Mouse (Mus musculus) spleen, adult 2 months (tissue): ENCODE data around the gene Tenm3. TPM values are rescaled to one million over a fixed set of nuclear protein-coding genes. Genes with fewer than 3 reads are reported as not detected.

ENCODE experiments used
- DNase-seq, 2 experiments: peaks; one replicate each; pipeline versions ENCODE4 v3.0.0 to v3.0.0-alpha.2; 2012 to 2021; ENCODE audit warnings: low spot score in 2 of 2, low read depth in 1 of 2
- H3K27ac ChIP-seq: fragments of 200-500 bp; 2 replicates; pipeline ENCODE4 v1.5.1; 2012; ENCODE audit warnings: low read length, inconsistent platforms; ENCODE audit not compliant: insufficient read depth
- H3K27me3 ChIP-seq: fragments of 200-500 bp; 2 replicates; pipeline ENCODE4 v1.6.1; 2012; ENCODE audit warnings: mild to moderate bottlenecking, moderate library complexity, low read length, inconsistent platforms; ENCODE audit not compliant: control insufficient read depth, insufficient read depth
- H3K36me3 ChIP-seq: fragments of 200-500 bp; 2 replicates; pipeline ENCODE4 v1.6.1; 2012; ENCODE audit warnings: mild to moderate bottlenecking, low read length, inconsistent platforms; ENCODE audit not compliant: control insufficient read depth, insufficient read depth
- H3K4me1 ChIP-seq: fragments of 200-500 bp; 2 replicates; pipeline ENCODE4 v1.6.1; 2011; ENCODE audit warnings: inconsistent platforms; ENCODE audit not compliant: control insufficient read depth, insufficient read depth, insufficient read length
- H3K4me3 ChIP-seq: fragments of 200-500 bp; 2 replicates; pipeline ENCODE4 v1.5.1; 2011; ENCODE audit warnings: mild to moderate bottlenecking, inconsistent platforms; ENCODE audit not compliant: insufficient read depth, insufficient read length; ENCODE audit errors: extremely low read depth
- CTCF ChIP-seq: fragments of 200-500 bp; IDR thresholded peaks from 2 replicates; pipeline ENCODE4 v1.5.1; 2011; ENCODE audit warnings: mild to moderate bottlenecking, inconsistent platforms; ENCODE audit not compliant: insufficient read depth, insufficient read length, insufficient replicate concordance; ENCODE audit errors: extremely low read depth
- POLR2A ChIP-seq: fragments of 200-500 bp; IDR thresholded peaks from 2 replicates; pipeline ENCODE4 v1.6.1; 2011; ENCODE audit warnings: low read depth, low read length, inconsistent platforms
- WGBS: fragments of 180-500 bp; shearing (Covaris S2); methylation state at CpG from one replicate; pipeline ENCODE4 v1.1.7; 2018; 5-methylcytosine and 5-hydroxymethylcytosine counted together
- polyA plus RNA-seq: library from polyadenylated mRNA; depleted of rRNA; stranded (reverse); fragments of >200 nt; gene quantifications from 2 replicates; pipeline ENCODE4 v1.2.3, GENCODE M21; 2012

The Tenm3 gene
- polyA plus RNA-seq, 1 experiment = 0.48 TPM

DNA sequence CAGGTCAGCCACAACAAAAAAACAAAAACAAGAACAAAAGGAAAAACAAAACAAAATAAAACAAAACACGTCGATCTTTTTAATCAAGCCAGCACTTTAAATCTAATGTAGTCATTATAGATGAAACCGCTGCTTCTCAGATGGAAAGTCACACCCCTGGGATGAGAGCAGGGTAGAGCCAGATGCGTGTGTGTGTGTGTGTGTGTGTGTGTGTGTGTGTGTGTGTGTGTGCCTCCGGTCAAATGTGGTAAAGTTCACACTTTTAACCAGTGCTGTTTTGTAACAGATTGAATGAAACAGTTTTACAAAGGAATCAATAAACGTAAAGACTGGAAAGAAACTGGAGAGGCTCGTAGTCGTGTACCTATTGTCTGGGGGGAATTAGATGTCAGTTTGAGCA, 50.0 kb downstream of the Tenm3 start:
- H3K27ac ChIP-seq = no peak overlapping the region
- no peak for TF ChIP-seq CTCF
- no peak for TF ChIP-seq POLR2A
- WGBS = 88% methylated on average over 8 of the region's 8 CpGs
- DNase-seq = no peak
- H3K4me3 ChIP-seq = no peak overlapping the region
- no peaks in the 10 kb centered on the region for H3K27me3 ChIP-seq
- H3K36me3 ChIP-seq = no peaks in the 10 kb centered on the region
- no peaks in the 10 kb centered on the region for H3K4me1 ChIP-seq

- DNase-seq = no peak
- TF ChIP-seq CTCF = no peak
- TF ChIP-seq POLR2A = no peak
- WGBS = 85% methylated on average over 10 of the region's 10 CpGs
Observed at GRCm38 (mm10) chr8:48792587-48793326, 51.0 kb downstream of the Tenm3 start.

DNA sequence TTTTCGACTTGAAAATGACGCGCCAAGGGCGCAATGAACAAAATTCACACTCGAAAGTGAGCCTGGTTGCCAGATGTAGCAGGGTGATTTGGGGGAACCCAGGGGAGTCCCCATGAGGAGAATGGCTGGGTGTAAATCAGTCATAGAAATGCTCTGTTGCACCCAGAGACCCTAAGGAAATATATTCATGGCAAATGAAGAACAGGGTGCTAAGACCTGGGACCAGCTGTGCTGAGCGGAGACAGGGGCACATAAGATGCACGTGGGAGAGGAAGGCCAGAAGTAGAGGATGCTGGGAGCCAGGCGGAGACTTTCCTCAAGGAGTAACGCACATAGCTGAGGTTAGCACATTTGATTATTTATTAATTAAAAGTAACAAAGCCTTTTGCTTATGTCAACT, 60.4 kb downstream of the Tenm3 start:
- no peak overlapping the region for H3K4me3 ChIP-seq
- TF ChIP-seq POLR2A (no peak), CTCF (no peak)
- no peak for DNase-seq
- H3K27ac ChIP-seq = no peak overlapping the region
- 86% methylated on average over 9 of the region's 9 CpGs for WGBS
- H3K4me1 ChIP-seq = no peaks in the 10 kb centered on the region
- H3K36me3 ChIP-seq = no peaks in the 10 kb centered on the region
- H3K27me3 ChIP-seq = no peaks in the 10 kb centered on the region

More at GRCm38 (mm10) chr8:48792587-48793326, 51.0 kb downstream of the Tenm3 start:
- Histone ChIP-seq H3K27me3 (no peaks in the 10 kb centered on the region), H3K4me1 (no peaks in the 10 kb centered on the region), H3K4me3 (no peak overlapping the region), H3K27ac (no peak overlapping the region), H3K36me3 (no peaks in the 10 kb centered on the region)

- 84% methylated on average over 6 of the region's 6 CpGs for WGBS
- no peak for TF ChIP-seq CTCF
- no peak for TF ChIP-seq POLR2A
- no peaks in the 10 kb centered on the region for H3K27me3 ChIP-seq
- H3K4me3 ChIP-seq = no peak overlapping the region
- no peak overlapping the region for H3K27ac ChIP-seq
- H3K36me3 ChIP-seq = no peaks in the 10 kb centered on the region
- no peak for DNase-seq
- H3K4me1 ChIP-seq = no peaks in the 10 kb centered on the region
Observed at GRCm38 (mm10) chr8:48780628-48781027, 63.1 kb downstream of the Tenm3 start.

GRCm38 (mm10) chr8:48779194-48779593, 64.6 kb downstream of the Tenm3 start:
- no peak for DNase-seq
- H3K36me3 ChIP-seq = no peaks in the 10 kb centered on the region
- no peaks in the 10 kb centered on the region for H3K27me3 ChIP-seq
- no peaks in the 10 kb centered on the region for H3K4me1 ChIP-seq
- WGBS = 81% methylated on average over 4 of the region's 4 CpGs
- no peak overlapping the region for H3K27ac ChIP-seq
- no peak overlapping the region for H3K4me3 ChIP-seq
- TF ChIP-seq POLR2A (no peak), CTCF (no peak)

DNA sequence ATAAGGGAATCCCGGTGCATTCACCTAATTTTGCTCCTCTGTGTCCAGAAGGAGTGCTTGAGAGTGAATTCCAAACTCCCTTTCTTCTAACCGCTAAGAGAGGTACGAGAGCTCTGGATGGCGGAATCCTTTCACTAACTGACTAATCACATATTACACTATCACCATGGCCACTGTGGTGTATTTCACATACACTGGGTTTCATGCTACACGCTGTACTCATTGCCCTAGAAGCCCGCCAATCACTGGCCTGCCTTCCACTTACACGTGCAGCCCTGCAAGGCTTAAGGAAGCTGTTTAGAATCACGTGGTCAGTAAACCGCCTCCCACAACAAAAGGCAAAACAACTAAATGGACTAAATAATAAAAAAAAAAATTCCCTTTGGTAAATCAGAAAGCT, 67.7 kb downstream of the Tenm3 start:
- Histone ChIP-seq H3K4me3 (no peak overlapping the region), H3K4me1 (no peaks in the 10 kb centered on the region), H3K27ac (no peak overlapping the region), H3K36me3 (no peaks in the 10 kb centered on the region), H3K27me3 (no peaks in the 10 kb centered on the region)
- no peak for DNase-seq
- WGBS = 69% methylated on average over 9 of the region's 9 CpGs
- no peak for TF ChIP-seq CTCF
- TF ChIP-seq POLR2A = no peak

- Histone ChIP-seq H3K36me3 (no peaks in the 10 kb centered on the region), H3K4me3 (no peak overlapping the region), H3K27ac (no peak overlapping the region), H3K4me1 (no peaks in the 10 kb centered on the region), H3K27me3 (no peaks in the 10 kb centered on the region)
- DNase-seq = no peak
- TF ChIP-seq POLR2A = no peak
- no peak for TF ChIP-seq CTCF
- WGBS = 34% methylated on average over 9 of the region's 9 CpGs
Observed at GRCm38 (mm10) chr8:48775531-48776037, 68.2 kb downstream of the Tenm3 start.

DNA sequence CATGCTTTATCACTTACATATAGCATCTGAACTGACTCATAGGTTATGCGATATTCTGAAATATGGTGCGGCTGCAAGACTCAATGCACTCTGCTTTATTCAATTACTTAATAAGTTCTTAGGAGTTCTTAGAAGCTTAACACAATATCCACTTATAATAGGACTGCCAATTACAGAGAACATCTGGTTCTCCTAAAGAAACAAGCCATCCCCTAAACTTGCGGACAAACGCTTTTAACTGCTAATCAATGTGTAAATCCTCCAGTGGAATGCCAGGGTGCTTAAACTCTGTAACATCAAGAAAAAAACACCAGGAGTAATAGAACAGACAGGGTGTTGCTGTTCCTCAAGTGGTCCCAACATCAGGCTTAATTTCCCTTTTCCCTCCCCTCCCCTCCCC, 68.9 kb downstream of the Tenm3 start:
- TF ChIP-seq POLR2A (no peak), CTCF (no peak)
- WGBS = 82% methylated on average over 4 of the region's 4 CpGs
- Histone ChIP-seq H3K4me3 (no peak overlapping the region), H3K4me1 (no peaks in the 10 kb centered on the region), H3K27ac (no peak overlapping the region), H3K27me3 (no peaks in the 10 kb centered on the region), H3K36me3 (no peaks in the 10 kb centered on the region)
- no peak for DNase-seq
